Mouse (Mus musculus): ENCODE measurements around the gene Depp1.

Depp1 gene

DNA sequence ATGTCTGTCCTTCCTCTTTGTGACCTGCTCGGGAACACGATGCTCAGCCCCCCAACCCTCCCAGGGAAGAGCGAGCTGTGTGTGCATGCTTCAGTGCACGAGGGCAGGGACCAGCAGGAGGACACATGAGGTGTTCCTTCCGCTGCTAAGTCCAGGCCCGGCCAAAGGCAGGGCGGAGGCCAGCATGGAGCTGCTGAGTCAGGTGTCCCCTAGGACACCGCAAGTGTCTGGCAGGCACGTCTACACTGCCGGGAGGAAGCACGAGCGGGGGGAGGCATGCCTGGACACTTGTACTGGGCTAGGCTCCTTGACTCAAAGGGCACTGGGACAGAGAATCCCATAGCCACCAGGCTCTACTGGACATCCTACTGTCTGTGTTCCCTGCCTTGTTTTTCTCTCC lies 2.6 kb upstream of the Depp1 start:
- peak; percentile 57 for DNase-seq (ENCODE audit: extremely low read depth, insufficient read length, low spot score)

DNA sequence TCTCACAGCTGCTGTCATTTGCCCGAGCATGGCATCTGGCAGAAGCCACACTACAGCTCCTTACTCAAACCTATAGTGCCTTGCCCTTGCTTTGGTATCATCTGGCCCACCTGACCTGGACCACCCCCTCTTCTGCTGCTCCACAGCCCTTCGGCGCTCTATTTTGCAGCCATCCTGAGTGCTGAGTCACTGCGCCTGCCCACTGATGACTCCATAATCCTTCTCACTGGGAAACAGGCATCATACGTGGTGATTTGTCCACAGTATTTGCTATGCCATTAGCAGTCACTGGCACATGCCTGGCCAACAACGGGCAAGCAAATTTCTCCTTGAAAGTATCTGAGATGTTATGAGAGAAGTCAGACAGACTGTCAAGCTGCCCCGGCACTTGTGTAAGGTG lies 598 bp upstream of the Depp1 start:
- no peak for DNase-seq (ENCODE audit: extremely low read depth, insufficient read length, low spot score)

DNA sequence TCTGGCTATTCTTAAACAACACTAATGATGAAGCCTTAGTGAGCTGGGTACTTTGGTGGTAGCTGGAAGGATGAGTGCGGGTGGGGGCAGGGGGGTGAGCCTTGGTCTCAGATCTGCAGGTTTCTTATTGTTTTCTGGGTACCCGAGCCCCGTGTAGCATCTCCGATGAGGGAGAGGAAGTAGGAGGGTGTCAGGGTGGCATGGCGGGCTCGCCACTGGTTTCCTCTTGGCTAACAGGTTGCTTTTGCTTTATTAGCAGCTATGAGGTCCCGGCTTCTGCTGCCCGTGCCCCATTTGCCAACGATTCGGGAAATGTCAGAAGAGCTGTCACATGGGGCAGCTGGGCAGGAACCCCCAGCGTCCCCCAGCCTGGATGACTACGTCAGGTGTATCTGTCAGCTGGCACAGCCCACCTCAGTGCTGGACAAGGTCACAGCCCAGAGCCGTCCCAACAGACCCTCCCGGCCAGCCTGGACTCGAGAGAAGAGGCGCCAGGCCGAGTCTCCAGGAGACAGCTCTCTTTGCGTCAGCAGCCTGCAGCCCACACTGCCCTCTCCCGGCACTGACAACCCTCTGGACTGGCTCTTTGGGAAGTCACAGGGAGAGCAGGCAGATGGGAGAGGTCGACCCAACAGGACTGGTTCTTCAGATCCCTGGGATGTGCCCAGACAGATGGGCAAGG lies 1.2 kb downstream of the Depp1 start:
- peak; percentile 45 for DNase-seq (ENCODE audit: extremely low read depth, insufficient read length, low spot score)

DNA sequence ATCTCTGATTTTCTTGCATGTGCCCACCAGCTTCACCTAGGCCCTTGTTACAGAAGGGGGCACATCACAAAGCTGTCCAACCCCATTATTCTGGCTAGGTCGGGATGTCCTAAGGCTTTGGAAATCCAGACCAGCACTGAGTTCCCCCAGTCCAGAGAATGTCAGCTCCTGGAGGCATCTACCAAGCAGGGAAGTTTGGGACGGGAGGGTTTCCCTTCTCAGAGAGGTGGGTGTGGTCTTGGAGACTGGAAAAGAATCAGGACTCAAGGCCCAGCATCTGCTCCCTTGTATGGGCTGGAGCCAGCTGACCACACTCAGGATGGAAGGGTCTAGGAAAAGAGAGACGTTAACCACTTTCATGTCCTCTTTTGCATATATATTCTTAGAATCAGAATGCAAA lies 2.8 kb downstream of the Depp1 start:
- no peak for DNase-seq (ENCODE audit: extremely low read depth, insufficient read length, low spot score)

DNA sequence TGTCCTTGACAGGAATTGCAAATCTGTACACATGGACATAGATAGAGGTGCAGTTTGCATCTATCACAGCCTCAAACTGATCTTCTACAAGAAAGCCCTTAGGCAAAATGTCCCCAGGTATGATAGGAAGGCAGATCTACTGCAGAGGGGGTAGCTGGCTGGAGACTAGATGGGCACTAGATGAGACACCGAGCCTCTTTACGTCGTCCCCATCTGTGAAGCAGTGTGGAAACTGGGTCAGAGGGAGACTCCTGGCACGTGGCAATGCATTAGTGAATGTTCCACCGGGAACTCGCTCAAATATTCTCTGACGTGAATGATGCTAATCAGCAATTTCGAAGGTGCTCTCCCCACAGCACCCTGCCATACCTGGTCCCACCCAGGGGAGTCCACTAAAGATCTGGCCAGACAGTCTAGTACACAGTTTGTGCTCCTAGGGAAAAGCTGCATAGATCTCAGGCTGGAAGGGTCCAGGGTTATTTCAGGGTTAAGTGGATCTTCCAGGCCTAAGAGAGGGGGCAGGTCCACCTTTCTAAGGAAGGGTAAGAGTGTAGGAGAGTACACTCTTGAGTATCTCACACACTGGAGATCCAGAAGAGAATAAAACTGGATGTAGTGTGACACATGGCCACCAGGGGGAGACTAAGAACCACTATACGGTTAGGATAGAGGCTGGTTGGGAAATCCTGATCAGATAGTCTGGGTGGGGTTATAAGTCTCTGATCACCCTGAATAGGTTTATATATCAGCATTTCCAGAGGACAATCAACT lies 3.5 kb downstream of the Depp1 start:
- no peak for DNase-seq (ENCODE audit: extremely low read depth, insufficient read length, low spot score)

DNA sequence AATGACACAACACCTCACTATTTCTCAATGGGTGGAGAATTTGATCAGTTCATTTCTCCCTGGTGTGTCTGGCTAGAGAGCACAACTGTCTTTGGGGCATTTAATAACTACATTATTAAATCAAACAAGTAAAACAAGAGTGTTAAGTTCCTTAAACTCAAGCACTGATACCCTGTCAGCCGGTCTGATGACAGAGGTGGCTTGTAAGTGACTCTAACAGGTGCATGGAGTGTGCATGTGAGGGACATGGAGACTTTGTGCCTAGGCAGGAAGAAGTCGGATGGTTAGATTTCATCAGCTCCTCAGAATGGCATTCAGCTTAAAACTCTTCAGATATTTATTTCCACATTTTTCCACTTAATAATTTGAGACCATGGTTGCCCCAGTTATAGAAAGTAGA lies 13.0 kb downstream of the Depp1 start:
- no peak for DNase-seq (ENCODE audit: extremely low read depth, insufficient read length, low spot score)

DNA sequence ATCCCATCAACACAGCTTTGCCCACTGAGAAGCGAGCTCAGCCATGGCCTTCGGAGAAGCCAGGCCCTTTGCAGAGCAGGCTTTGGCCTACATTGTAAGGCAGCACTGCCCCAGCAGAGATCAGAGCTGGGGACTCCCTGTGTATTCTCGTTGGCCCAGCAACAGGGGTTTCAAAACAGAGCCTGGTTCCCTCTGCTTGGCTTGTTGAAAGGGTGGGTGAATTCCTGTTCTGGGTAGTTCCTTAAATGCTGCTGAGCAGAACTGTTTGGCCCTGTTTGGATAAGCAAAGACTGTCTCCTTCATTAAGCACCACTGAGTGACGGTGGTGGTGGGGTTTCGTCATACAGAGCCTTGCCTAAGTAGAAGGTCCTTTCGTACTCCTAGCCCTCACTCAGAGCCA lies 13.6 kb downstream of the Depp1 start:
- DNase-seq (ENCODE audit: extremely low read depth, insufficient read length, low spot score): no peak

DNA sequence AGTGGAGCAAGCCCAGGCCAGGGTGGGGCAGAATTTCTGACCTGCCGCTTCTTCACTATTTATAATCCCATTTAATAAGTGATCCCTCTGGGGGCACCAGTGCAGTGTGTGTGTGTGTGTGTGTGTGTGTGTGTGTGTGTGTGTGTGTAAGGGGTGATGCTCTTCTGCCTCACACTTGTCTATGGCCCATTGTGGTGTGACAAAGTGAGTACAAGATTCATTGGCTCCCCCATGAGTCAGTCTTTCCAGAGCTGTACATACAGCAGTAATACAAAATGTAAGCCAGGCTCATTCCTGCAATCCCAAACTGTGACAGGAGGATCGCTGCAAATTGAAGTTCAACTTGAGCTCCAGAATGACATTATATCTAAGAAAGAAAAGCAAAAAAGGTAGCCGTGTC lies 14.4 kb downstream of the Depp1 start:
- DNase-seq (ENCODE audit: extremely low read depth, insufficient read length, low spot score): no peak

DNA sequence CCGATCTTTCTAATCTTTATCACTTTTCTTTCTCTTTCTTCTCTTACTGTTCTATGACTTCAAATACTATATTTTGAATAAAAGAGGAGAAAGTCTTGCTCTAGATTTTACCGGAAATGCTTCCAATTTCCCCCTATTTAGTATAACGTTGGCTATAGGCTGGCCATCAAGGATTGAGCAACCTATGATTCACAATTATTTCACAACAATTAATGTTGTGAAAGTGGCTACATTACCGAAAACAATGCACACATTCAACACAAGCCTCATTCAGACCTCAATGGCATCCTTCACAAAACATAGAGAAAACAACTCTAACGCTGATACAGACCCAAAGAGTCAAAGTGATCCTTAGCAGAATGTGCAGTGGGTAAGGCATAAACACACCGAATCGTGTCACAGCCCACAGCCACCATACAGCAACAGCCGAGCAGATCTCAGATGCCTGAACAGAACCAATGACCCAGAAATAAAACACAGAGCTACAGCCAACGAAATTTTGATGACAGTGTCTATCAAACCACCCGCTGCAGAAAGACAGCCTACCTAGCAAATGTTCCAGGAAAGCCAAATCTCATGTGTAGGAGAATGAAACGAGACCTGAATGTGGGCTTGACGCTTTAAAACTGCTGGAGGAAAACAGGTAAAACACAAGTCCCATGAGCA lies 15.8 kb downstream of the Depp1 start:
- no peak for DNase-seq (ENCODE audit: extremely low read depth, insufficient read length, low spot score)

DNA sequence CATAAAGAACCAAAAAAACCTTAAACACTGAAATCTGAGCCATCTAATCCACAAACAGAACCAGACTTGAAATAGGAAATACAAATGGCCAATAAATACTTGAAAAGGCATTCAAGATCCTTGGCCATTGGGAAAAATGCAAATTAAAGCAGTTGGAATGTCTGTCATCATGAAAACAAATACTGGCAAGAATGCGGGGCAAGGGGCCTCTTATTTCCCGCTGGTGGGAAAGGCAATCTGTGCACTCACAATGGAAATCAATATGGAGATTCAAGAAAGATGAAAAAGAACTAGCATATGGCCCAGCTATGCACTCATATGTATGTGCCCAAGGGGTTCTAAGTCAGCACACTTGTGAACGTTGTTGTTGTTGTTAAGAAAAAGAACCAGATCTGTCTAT lies 16.5 kb downstream of the Depp1 start:
- DNase-seq (ENCODE audit: extremely low read depth, insufficient read length, low spot score): no peak

DNA sequence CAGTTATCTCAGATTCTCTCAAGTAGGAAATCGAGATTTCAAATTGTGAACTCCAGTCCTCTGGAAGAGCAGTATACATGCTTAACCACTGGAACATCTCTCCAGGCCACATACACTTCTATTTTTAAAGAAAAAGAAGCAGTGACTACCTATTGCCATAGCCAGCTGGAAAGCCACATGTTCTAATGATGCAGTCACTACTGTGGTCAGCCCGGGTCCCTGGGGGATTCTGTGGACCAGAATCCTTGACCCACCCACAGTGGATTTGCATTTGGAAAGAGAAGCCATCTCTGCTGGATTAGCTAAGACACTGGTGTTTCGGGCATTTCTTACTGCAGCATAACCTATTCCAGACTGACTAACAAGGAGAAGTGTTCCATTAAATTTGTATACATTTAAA lies 17.0 kb downstream of the Depp1 start:
- peak; percentile 66 for DNase-seq (ENCODE audit: extremely low read depth, insufficient read length, low spot score)

DNA sequence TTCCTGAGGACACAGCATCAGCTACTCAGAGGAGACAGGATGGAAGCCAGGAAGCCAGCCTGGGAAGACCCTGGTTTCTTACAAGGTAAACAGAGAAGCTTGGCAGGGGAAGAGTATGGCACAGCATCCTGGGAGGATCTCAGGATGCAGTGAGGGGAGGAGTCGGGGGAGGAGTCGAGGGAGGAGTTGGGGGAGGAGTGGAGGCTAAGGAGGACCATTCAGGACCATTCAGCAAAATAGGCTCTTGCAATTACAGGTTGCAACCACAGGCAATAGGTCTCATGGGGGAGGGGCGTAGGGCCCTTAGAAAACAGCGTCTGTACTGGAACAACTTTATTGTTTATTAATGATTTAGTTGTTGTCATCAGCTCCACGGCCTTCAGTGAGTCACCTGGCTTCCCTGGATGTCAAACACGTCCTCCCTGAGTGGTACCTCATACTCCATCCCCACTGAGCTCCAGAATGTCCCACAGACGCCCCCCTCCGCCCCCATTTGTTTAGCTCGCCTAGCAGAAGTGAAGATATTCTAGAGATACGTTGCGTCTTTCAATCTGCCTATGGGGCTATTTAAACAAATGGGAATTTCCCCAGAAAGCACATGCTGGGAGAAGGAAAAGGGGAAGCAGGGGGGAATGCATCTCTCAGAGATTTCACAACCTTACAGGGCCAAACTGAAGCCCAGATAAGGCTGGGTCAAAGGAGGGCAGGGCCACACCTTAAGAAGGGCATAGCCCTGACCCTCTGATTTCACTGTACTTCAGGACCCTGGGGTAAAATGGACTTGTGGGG lies 18.5 kb downstream of the Depp1 start:
- peak; percentile 62 for DNase-seq (ENCODE audit: extremely low read depth, insufficient read length, low spot score)

DNA sequence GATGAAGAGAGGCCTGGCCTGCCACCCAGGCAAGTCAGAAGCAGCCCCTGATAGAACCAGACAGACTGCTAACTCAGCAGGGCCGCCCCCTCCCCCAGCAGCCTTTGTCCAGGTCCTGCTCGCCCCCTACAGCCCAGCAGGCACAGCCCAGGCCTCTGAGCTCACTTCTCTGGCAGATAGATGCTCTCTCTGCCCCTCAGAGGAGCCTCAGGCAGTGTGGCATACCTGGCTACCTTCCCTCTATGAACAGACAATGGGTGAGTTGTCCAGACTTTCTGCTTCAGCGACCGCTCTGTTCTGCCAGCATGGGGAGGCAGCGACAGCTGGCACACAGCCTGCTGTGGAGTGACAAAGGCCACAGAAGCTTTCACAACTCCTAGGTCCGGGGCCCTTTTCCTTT lies 19.7 kb downstream of the Depp1 start:
- peak; percentile 46 for DNase-seq (ENCODE audit: extremely low read depth, insufficient read length, low spot score)

DNA sequence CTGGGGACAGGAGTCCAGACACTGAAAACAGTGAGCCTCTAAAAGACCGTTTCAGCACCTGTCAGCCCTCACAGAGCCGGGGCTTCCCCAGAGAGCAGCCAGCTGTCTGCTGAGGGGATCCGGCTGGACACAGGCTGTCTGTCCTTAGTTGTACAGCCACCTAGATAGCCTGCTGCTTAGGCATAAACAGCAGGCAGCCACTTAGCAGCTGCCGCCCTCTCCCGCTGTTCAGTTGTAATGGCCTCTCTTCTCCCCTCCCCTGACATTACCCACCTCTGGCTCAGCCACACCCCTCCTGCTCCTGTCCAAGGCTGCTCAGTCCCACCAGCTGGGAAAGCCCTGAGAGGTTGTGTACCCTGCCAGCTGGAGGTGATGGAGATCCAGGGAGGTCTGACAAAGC lies 20.6 kb downstream of the Depp1 start:
- DNase-seq (ENCODE audit: extremely low read depth, insufficient read length, low spot score): no peak

DNA sequence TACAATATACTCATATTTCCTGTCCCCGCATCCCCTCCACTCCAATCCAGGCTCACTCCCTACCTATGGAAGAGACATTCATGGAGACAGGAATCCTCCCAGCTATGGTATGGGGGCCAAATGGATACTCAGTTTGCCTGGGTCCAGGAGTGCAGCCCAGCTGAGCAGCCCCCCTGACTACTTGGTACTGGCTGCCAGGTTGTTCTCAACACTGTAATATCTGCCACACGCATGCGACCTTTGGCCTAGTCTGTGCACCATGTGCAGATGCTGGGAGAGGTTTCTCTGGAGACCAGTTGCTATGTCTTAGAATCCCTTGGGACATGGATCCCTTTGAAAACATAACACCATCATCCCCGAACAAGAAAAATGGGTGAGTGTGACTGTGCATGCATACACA lies 21.4 kb downstream of the Depp1 start:
- DNase-seq (ENCODE audit: extremely low read depth, insufficient read length, low spot score): no peak

DNA sequence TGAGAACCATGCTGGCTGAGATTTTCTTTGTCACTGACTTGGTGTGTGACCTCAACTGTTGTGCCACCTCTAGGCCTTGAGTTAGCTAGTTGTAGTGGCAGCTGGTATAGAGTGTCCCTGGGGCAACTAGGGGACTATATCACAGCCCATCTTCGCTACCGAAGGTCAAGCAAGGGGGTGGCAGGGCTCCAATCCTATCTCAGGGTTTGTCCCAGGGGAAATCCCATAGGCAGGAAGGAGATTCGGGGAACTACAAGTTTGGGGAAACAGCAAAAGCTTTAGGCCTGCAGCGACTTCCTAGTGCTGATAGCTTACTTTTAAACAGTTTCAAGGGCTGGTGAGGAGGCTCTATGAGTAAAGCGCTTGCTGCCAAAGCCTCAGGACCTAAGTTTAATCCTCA lies 21.9 kb downstream of the Depp1 start:
- DNase-seq (ENCODE audit: extremely low read depth, insufficient read length, low spot score): no peak

DNA sequence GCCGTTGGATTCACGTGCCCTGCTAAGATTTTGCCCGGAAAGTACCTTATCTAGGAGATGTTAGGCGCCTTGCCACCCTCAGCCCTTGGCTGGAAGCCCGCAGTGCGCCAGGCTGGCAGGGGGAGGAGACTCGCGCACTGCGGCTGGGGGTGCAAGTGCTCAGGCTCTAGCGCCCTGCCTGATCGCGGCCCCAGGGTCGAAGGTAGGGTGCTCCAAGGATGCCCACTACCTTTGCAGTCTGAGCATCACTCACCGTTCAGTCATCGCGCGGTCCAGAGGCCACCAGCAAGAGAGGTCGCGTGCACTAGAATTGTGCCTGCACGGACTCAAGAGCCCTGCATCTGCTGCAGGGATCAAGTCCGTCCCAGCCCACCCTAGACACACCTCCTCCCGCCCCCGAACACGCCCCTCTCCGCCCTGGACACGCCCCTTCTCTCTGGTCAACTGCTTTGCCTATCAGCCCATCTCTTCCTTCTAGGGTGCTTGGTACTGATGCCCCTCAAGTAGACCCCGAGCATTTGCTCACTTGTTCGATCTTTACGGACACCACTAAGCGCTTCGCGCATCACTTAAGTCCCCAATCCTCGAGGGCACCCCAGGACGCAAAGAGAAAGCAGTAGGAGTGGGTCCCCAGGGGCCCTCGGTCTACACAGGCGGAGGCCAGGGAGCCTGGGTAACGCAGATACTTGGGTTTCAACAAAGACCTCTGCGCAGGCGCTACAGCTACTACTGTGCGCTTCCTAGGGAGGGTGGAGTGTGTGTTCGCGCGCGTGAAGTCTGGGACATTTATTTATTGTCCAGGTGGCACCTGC lies 23.3 kb downstream of the Depp1 start, which contains the start of gene Rassf4:
Rassf4 (minus strand) TSS at position 482 of the 812 bp plus-strand sequence.
- no peak for DNase-seq (ENCODE audit: extremely low read depth, insufficient read length, low spot score)

DNA sequence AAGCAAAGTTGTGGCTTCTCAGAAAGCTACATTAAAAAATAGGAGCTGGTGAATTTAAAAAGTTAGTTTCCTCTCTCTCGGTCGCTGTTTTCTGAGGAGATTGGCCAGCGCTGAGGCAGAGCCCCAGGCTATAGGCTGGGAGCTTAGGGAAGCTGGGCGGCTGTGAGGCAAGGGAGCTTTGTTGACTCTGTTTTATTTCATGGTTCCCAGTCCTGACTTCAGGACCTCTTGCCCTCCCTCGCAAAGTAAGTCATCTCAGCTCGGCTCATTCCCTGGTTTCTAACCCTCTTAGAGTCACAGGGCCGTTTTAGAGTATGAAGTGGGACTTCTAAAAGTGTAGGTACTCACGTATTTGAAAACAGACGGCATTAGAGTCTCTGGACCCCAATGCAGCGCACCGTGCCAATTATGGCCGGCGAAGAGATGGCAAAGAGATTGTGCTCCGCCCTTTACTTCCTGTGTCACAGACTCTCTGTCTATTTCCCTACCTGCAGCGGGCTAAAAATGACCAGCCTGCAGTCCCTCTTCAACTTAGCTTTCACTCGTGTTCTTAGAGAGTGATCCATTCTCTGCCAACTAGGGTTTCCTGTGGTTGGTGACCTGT lies 24.0 kb downstream of the Depp1 start:
- DNase-seq (ENCODE audit: extremely low read depth, insufficient read length, low spot score): no peak

DNA sequence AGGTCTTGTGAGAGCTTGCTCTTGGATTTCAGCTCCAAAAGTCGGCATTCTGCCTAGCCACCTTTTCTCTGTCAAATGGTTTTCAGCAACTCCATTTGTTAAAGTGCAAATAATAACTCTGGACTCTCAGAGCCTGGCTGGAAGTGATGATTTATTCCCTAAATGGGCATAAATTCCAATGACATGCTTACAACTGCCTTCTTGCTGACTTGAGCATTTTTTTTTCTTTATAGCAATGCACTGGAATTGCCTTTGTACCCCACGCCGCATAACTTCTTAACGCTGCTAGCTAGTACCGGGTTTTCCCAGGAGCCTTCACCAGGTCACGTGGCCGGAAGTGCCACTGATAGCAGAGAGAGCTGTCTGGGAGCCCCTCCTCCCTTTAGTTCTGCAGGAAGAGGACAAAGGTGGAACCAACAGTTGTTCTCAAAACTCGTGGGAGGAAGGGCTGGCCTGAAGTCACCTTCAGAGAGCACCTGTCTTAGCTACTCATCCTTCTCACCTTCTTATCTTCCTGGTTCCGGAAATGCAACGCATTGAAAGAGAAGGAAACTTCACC lies 26.0 kb downstream of the Depp1 start:
- no peak for DNase-seq (ENCODE audit: extremely low read depth, insufficient read length, low spot score)

DNA sequence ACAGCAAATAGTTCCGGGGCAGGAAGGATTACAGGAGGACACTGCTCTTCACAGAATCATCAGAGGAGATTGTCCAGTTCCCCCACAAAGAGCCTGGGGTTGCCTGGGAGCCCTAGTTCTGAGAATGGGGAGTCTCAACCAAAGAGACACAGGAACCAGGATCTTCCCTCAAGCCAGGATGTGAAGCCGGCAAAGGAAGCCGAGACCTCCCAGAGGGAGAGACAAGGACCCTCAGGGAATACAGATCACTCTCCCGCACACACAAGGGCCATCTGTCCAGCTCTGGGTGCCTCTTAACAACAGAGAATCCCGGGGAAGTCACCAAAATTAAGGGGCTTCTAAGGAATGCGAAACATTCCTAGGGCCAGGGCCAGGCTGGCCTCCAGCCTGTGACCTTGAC lies 26.9 kb downstream of the Depp1 start:
- no peak for DNase-seq (ENCODE audit: extremely low read depth, insufficient read length, low spot score)
